Mouse (Mus musculus) left cerebral cortex, postnatal 36 days (tissue): ENCODE data around the gene Il1rl2. TPM values are rescaled to one million over a fixed set of nuclear protein-coding genes. Genes with fewer than 3 reads are reported as not detected.

ENCODE experiments used
- DNase-seq, 2 experiments: peaks; one replicate each; pipeline ENCODE4 v3.0.0; 2021 to 2022; ENCODE audit warnings: low spot score in 2 of 2, mixed read lengths in 1 of 2
- intact Hi-C: fragments of 180-260 bp; cut with DNase I; formaldehyde crosslinking; loops from one replicate; pipeline ENCODE4 v1.15.1; 2025
- total RNA-seq, 2 experiments: library from RNA; stranded (reverse); gene quantifications; 2 replicates each; pipeline ENCODE4 v1.2.3; 2021

Il1rl2 gene
- total RNA-seq, 2 experiments from 2014 or later, result 0.54 to 1.1 TPM

GRCm38 (mm10) chr1:40321824-40322223 lies 2.6 kb upstream of the Il1rl2 start:
- intact Hi-C loops, result no loop called here
- DNase-seq, result no peak

DNA sequence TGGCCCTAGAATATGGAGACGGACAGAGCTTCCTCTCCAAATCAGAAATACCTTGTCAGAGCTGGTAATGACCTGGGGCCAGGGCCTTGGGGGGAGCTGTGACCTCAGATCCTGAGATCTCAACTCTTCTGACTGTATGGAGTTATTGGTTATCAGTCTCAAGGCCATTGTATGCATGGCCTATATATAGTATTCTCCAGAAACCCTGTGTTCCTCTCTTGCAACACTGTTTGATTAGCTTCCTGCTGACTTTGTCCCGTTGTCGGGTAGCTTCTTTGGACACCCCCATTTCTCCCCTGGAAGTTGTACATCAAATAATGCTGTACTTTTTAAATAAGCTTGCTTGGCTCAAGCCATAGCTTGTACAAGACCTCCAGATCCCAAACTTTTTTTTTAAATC lies 1.9 kb upstream of the Il1rl2 start:
- intact Hi-C loops, result no loop called here

DNA sequence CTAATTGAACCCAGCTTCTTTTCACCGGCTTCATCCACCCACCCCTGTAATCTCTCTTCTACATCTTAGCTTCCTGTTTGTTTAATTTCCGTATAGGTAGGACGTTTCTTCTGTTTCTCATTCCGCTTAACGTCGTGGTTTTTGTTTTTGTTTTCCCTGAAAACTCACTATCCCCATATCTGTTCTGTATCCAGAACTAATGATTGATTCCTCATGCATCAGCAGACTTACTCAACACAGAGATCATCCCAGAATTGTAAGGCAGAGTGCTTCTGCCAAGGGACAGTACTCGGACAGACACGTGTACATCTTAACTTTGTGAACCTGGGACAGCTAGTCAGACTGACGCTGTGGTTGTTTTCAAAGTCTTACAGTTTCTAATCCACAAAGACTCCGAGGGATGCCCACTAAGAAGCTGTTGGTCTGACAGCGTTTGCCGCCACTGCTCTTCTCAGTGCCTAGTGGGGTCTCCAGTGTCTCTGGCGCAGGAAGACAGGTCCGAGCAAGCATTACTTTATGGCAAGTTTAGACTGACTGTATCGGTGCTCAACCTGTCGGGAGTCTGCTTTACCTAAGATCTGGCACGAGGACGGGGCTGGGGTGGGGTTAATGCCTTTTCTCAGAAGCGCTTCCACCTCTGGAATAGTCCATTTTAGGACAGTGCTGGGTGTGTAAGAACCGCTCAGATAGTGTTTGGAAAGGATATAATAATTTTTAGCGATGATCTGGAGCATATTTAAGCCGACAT lies 719 bp downstream of the Il1rl2 start:
- DNase-seq, result no peak
- intact Hi-C loops, result no loop called here

More for the DNA sequence above, 1.9 kb upstream of the Il1rl2 start:
- DNase-seq, result no peak

DNA sequence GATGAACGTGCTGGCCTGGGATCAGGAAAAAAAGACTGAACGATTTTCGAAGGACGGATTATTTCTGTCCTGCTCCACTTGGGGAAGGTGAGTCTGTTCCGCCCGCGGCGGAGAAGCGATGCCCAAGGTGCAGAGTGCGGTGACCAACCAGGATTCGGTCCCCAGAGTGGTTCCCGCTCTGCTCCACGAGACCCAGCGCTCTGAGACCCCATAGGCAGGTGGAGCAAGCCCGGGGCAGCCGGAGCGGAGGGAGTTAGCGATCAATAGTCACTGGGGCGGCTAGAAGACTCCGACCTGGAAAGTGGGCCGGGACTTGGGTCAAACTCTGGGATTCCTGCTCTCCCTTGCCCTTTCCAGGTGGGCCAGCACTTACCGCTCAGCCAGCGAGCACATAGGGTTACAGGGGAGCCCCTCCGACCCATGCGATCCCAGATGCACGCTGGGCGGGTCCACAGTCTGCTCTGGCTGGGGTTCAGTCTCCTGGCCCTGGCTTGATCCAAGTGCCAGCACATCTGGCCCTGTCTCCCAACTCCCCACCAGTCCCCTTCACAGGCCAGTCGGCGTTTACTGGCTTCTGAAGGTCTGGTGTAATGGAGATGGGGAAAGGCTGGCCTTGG lies 1.4 kb downstream of the Il1rl2 start:
- DNase-seq, result no peak
- intact Hi-C loops, result no loop called here

- intact Hi-C loops, result no loop called here
Measured at GRCm38 (mm10) chr1:40327604-40328003, 3.2 kb downstream of the Il1rl2 start.

GRCm38 (mm10) chr1:40329526-40329925 lies 5.1 kb downstream of the Il1rl2 start:
- no peak for DNase-seq
- intact Hi-C loops, result no loop called here

More at GRCm38 (mm10) chr1:40327604-40328003, 3.2 kb downstream of the Il1rl2 start:
- no peak for DNase-seq

DNA sequence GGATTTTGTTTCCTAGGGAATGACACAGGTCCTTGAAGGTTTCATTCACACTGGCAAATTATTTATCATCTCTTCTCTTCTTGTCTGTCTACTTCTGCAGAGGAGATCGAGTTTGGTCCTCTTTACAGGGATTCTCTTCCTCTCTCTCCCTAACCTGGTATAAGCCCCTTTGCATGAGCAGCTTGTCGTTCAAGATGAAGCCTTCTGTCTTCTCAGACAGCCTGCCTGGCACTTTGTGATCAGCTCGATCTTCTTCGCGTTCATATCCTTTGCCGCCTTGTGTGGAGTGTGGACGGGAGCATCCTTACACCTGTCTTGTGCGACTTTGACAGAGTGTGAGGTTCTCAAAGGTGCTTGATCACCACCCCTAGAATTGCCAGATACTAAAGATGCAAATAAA lies 5.8 kb downstream of the Il1rl2 start:
- DNase-seq, result no peak

DNA sequence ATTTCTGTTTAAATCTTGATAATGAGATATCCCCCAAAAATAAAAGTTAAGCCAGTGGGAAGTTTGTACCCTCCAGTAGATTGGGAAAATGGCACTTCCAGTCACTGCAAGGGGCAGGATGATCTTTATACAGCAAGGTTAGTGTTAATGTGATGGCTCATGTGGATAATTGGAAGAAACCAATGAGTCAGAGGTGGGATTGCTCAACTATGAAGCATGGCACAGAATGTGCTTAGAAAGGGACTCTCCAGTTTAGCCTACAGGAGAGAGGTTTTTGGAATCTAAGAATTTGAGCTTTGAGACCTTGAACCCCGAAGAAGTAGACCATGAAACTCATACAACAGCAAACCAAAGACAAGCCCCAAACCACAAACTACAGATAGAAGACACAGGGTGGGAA lies 14.9 kb downstream of the Il1rl2 start:
- DNase-seq, result no peak
- intact Hi-C loops, result no loop called here

More for the DNA sequence above, 5.8 kb downstream of the Il1rl2 start:
- intact Hi-C loops, result no loop called here

GRCm38 (mm10) chr1:40340102-40340501 lies 15.7 kb downstream of the Il1rl2 start:
- no peak for DNase-seq
- intact Hi-C loops, result no loop called here

DNA sequence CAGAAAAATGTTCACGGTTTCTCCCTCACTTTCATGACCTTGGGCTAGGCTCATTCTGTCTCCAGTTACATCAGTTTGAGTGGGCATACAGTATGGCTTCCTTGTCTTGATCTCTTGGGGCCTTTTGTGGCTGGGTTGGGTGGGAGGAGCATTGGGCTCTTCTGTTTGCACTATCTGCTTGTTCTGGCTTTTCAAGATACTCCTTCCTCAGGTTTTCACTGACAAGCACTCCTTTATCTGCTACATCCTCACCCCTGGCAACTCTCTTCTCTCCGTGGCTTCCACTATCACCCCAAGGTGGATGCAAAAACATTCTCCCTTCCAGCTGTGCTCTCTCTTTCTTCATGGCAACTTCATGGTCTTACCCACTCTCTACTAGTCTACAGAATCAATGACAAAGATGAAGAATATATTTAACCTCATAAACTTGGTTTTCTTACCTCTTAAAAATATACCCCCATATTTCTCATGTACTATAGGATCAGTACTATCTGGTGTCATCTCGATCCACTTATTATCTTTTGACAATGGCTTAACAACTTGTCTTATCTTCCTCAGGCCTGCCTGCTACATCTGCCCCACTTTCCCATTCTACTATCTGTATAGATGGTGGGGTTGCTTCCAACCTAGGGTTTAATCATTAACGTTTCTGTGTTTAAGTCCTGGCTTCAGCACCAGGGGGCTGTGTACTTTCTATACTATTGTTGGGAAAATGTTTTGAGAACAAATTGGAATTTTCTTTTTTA lies 27.9 kb downstream of the Il1rl2 start:
- intact Hi-C loops, result no loop called here
- DNase-seq, result no peak

- no peak for DNase-seq
- intact Hi-C loops, result no loop called here
Measured at GRCm38 (mm10) chr1:40352904-40353286, 28.5 kb downstream of the Il1rl2 start.

DNA sequence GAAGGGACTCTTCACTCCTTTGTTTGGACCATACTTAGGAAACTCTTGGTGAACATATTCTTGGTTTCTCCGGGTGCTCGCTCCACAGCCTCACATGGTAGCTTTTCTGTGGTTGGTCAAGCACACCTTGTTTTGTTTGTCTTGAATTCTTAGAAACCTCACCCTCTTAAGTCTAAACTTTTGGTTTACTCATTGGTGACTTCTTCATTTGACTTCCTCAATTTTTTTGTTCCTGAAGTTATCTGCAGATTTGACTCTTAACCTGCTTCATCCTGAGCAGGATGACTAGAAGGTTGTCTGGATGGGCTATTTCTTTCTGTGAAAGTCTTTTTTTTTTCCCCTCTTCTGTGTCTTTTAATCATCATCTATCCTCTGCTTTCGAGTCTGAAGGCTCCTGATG lies 30.3 kb downstream of the Il1rl2 start:
- DNase-seq, result no peak
- intact Hi-C loops, result no loop called here

DNA sequence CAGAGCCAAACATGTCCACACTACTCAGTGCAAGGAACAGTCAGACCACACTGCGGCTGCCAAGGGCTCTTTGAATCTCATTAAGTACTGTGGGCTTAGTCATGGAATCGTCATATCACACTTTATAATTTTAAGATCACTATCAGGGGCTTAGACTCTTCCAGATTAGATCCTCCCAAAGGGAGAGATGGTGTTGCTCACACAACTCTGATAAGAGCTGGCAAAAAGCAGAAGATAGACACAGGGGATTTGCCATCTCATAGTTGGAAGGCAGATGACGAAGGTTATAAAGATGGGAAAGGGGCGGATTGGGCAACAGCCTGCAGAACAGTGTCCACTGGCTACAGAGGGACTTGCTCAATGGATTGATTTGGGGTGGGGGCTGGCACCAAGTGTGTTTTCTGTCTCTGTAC lies 31.0 kb downstream of the Il1rl2 start:
- intact Hi-C loops, result no loop called here
- DNase-seq, result no peak

- intact Hi-C loops, result no loop called here
- DNase-seq, result no peak
Measured at GRCm38 (mm10) chr1:40355904-40356521, 31.6 kb downstream of the Il1rl2 start.

- intact Hi-C loops, result no loop called here
- no peak for DNase-seq
Measured at GRCm38 (mm10) chr1:40357921-40358320, 33.5 kb downstream of the Il1rl2 start.

DNA sequence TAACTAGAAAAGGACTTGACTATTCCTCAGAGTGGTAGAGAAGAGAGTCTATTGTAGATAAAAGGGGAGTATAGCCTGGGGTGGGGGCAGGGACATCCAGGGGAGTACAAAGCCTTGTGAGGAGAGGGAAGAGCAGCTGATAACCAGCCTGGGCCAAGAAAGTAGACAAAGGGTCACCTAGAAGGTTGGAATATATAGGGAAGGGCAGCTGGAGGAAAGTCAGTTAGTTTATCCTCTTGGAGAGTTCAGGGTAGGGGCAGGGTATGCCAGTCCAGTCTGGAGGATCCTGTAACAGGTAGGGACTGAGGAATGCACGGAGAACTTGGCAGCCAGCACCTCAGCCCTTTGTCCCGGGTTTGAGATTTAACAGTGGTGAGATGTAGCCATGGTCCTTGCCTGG lies 33.9 kb downstream of the Il1rl2 start:
- intact Hi-C loops, result no loop called here
- no peak for DNase-seq

DNA sequence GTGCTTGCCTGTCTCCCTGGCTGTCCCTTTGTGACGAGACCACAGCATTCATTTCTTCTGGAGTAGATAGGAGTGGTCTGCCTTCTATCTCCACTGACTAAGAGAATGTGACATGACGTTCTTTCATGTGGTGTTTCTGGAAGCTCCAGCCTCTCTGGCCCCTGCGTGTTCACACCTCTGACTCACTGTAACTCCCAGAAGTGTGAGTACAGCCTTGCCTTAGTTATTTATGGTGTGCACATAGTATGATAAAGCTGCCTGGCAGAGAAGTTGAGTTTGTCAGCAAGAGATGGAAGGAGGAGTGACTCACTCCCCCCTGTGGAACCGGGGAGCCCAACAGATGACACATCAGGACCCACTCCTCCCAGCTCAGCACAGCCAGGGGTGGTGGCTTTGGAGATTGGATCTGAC lies 34.4 kb downstream of the Il1rl2 start:
- peak in 1 of 2 experiments; percentile 53 for DNase-seq
- intact Hi-C loops, result no loop called here

GRCm38 (mm10) chr1:40359731-40360130 lies 35.3 kb downstream of the Il1rl2 start:
- intact Hi-C loops, result no loop called here

DNA sequence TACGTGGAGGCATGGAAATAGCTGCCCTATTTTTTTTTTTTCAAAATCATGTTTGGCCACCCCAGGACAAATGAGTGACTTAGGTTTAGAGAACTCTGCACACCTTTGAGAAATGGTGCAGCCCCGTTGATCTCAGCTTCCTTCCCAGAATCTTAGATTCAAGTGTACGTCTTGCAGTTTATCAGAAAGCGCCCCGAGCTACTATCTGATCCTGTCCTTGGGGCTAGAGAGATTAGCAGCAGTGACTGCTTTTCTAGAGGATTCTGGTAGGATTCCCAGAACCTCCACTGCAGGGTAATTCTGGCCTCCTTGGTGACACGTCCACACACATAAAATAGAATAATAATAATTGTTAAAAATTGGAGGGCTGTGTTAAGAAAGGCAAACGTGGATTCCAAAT lies 36.6 kb downstream of the Il1rl2 start:
- DNase-seq, result no peak
- intact Hi-C loops, result no loop called here

More at GRCm38 (mm10) chr1:40359731-40360130, 35.3 kb downstream of the Il1rl2 start:
- DNase-seq, result no peak

DNA sequence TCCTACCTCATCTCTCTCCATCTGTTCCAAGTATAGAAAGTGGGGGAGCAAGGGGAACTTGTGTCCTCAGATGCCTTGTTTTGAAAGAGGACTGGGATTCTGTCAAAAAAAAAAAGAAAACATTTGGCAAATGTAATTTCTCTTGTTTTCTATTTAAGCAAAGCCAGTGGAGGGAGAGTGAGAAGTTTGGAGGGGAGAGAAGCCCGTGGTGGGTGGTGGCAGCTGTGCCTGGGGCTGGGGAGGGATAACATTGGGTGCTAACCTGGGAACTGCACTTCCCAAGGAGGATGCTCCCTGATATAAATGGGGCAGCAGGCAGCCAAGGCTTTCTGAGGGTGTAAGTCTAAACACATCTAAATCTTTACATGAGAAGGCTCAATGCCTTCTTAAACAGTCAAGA lies 37.2 kb downstream of the Il1rl2 start:
- DNase-seq, result peak in 1 of 2 experiments; percentile 22
- intact Hi-C loops, result no loop called here
